Mouse (Mus musculus): ENCODE measurements at regions not wholly inside any gene's neighbourhood (a gene's known extent, or its start where the extent isn't known, plus 50 kb on each side); places are given as distances from the start of the nearest gene placed in this dataset.

DNA sequence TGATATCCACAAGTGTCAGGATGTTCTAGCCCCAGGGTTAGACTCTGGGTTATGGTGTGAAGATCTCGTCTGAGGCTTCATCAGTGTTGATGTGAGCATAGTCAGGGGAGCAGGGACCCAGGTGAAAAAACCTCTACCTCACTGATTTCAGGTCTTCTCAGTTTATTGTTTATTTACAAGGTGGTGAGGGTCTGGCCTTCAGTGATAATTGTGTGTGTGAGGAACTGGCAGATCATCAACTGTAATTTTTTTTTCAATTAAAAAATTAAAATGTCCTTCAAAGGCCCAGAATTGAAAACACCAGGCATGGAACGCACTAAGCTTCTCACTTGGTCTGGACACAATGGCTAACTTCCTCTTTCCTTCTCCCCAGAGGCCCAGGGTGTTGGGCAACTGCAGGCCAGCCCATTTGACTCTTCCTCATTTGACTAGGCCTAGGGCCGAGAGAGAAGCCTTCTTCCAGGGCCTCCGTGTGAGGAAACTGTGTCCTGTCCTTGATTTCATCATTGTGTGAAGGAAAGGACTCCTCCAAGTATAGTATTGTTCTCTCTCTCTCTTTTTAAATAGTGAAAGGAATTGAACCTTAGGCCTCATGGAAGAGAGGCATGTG lies 91.0 kb upstream of the Klf4 start:
- no peak overlapping the region for H3K4me2 ChIP-seq (ENCODE audit: low read length)
- H3K27me3 ChIP-seq (replicated peaks; ENCODE audit: control insufficient read depth, insufficient read depth, low read length) = no peaks in the 10 kb centered on the region
- H3K4me1 ChIP-seq (replicated peaks; ENCODE audit: control insufficient read depth, insufficient read depth, low read length) = no peaks in the 10 kb centered on the region
- 75% methylated on average over 4 of the region's 4 CpGs for WGBS
- H3K9me3 ChIP-seq (ENCODE audit: control insufficient read depth, low read length) = no peaks in the 10 kb centered on the region
- H3K9ac ChIP-seq (ENCODE audit: low read length) = no peak overlapping the region
- no peak overlapping the region for H3K27ac ChIP-seq (ENCODE audit: low read depth)
- no peaks in the 10 kb centered on the region for H3K36me3 ChIP-seq (ENCODE audit: control insufficient read depth, insufficient read depth, low read length)
- H3K4me3 ChIP-seq (ENCODE audit: low read depth, low read length) = no peak overlapping the region
- ATAC-seq (replicated peaks; ENCODE audit: low FRiP score, low TSS enrichment, low read depth) (no peak), DNase-seq (ENCODE audit: low spot score) (no peak)

DNA sequence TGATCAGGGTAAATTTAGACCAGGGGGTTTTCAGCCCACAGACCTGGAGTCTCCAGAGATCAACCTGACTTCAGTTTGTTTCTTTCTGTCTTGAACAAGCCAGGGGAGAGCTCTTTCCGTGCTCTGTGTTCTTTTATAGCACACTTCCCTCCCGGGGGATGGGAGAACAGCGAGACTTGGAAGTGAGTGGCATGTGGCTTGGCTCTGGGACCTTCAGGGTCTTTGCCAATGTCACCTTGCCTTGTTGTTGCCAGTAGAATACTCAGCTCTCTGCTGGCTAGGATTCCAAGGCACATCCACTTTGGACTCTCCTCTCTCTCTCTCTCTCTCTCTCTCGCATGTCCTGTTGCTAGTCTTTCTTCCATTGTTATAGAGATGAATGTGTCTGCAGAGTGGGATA lies 90.4 kb upstream of the Klf4 start:
- Histone ChIP-seq H3K36me3 (ENCODE audit: control insufficient read depth, insufficient read depth, low read length) (no peaks in the 10 kb centered on the region), H3K9ac (ENCODE audit: low read length) (no peak overlapping the region), H3K4me2 (ENCODE audit: low read length) (no peak overlapping the region), H3K9me3 (ENCODE audit: control insufficient read depth, low read length) (no peaks in the 10 kb centered on the region), H3K4me1 (replicated peaks; ENCODE audit: control insufficient read depth, insufficient read depth, low read length) (no peaks in the 10 kb centered on the region), H3K27me3 (replicated peaks; ENCODE audit: control insufficient read depth, insufficient read depth, low read length) (no peaks in the 10 kb centered on the region), H3K4me3 (ENCODE audit: low read depth, low read length) (no peak overlapping the region), H3K27ac (ENCODE audit: low read depth) (no peak overlapping the region)
- WGBS = 76% methylated on average over 4 of the region's 4 CpGs
- ATAC-seq (replicated peaks; ENCODE audit: low FRiP score, low TSS enrichment, low read depth) (no peak), DNase-seq (ENCODE audit: low spot score) (no peak)

DNA sequence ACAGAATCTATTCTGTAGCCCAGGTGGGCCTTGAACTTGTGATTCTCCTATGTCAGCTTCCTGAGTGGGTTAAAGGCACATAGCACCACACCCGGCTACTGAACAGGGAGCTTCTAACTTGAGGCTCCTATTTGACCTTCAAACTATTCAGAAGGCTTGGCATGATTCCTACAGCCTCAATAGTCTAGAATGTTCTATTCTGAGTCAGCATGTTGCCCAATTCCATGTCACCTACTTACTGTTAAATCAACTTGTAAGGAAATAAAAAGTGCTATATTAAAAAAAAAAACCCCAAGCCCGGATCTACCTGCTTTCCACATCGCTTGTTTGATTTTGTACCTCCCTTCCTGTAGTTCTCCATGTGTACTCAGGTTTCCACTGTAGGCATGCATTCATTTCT lies 87.6 kb upstream of the Klf4 start:
- Histone ChIP-seq H3K9ac (ENCODE audit: low read length) (no peak overlapping the region), H3K27ac (ENCODE audit: low read depth) (no peak overlapping the region), H3K36me3 (ENCODE audit: control insufficient read depth, insufficient read depth, low read length) (no peaks in the 10 kb centered on the region), H3K9me3 (ENCODE audit: control insufficient read depth, low read length) (no peaks in the 10 kb centered on the region), H3K4me1 (replicated peaks; ENCODE audit: control insufficient read depth, insufficient read depth, low read length) (no peaks in the 10 kb centered on the region), H3K27me3 (replicated peaks; ENCODE audit: control insufficient read depth, insufficient read depth, low read length) (no peaks in the 10 kb centered on the region), H3K4me2 (ENCODE audit: low read length) (no peak overlapping the region), H3K4me3 (ENCODE audit: low read depth, low read length) (no peak overlapping the region)
- ATAC-seq (replicated peaks; ENCODE audit: low FRiP score, low TSS enrichment, low read depth) (no peak), DNase-seq (ENCODE audit: low spot score) (no peak)
- 82% methylated on average over 3 of the region's 3 CpGs for WGBS

GRCm38 (mm10) chr4:55615808-55616207 lies 83.5 kb upstream of the Klf4 start:
- no peak overlapping the region for H3K9ac ChIP-seq (ENCODE audit: low read length)
- H3K36me3 ChIP-seq (ENCODE audit: control insufficient read depth, insufficient read depth, low read length) = no peaks in the 10 kb centered on the region
- no peak overlapping the region for H3K27ac ChIP-seq (ENCODE audit: low read depth)
- 79% methylated on average over 6 of the region's 6 CpGs for WGBS
- H3K27me3 ChIP-seq (replicated peaks; ENCODE audit: control insufficient read depth, insufficient read depth, low read length) = no peaks in the 10 kb centered on the region
- ATAC-seq (replicated peaks; ENCODE audit: low FRiP score, low TSS enrichment, low read depth) = no peak
- no peak overlapping the region for H3K4me3 ChIP-seq (ENCODE audit: low read depth, low read length)
- DNase-seq (ENCODE audit: low spot score) = no peak
- no peaks in the 10 kb centered on the region for H3K9me3 ChIP-seq (ENCODE audit: control insufficient read depth, low read length)
- H3K4me2 ChIP-seq (ENCODE audit: low read length) = no peak overlapping the region
- no peaks in the 10 kb centered on the region for H3K4me1 ChIP-seq (replicated peaks; ENCODE audit: control insufficient read depth, insufficient read depth, low read length)

DNA sequence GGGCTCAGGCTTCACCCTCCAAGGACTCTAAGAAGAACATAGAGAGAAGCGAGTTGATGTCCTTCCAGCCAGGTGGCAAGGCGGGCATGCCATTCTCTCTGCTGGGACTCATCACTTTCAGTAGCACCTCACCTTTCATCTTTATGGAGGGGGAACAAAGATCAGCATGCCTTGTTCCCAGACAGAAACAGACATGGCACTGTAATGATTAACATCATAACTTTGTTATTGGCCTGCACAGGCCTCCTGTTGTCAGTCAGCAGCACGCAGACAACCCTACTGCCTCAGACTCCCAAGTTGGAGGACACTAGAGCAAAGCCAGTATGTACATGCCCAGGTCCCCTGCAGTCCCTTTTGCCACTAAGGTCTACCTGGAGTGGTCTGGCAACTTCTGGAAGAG lies 81.3 kb upstream of the Klf4 start:
- no peak overlapping the region for H3K4me3 ChIP-seq (ENCODE audit: low read depth, low read length)
- H3K27me3 ChIP-seq (replicated peaks; ENCODE audit: control insufficient read depth, insufficient read depth, low read length) = no peaks in the 10 kb centered on the region
- no peak for DNase-seq (ENCODE audit: low spot score)
- 69% methylated on average over 3 of the region's 3 CpGs for WGBS
- ATAC-seq (replicated peaks; ENCODE audit: low FRiP score, low TSS enrichment, low read depth) = no peak
- no peak overlapping the region for H3K27ac ChIP-seq (ENCODE audit: low read depth)
- no peaks in the 10 kb centered on the region for H3K9me3 ChIP-seq (ENCODE audit: control insufficient read depth, low read length)
- H3K36me3 ChIP-seq (ENCODE audit: control insufficient read depth, insufficient read depth, low read length) = no peaks in the 10 kb centered on the region
- no peak overlapping the region for H3K4me2 ChIP-seq (ENCODE audit: low read length)
- no peak overlapping the region for H3K9ac ChIP-seq (ENCODE audit: low read length)
- no peaks in the 10 kb centered on the region for H3K4me1 ChIP-seq (replicated peaks; ENCODE audit: control insufficient read depth, insufficient read depth, low read length)

GRCm38 (mm10) chr4:55610998-55611397 lies 78.7 kb upstream of the Klf4 start:
- H3K36me3 ChIP-seq (ENCODE audit: control insufficient read depth, insufficient read depth, low read length) = no peaks in the 10 kb centered on the region
- WGBS = 84% methylated on average over 4 of the region's 4 CpGs
- H3K27ac ChIP-seq (ENCODE audit: low read depth) = no peak overlapping the region
- H3K4me1 ChIP-seq (replicated peaks; ENCODE audit: control insufficient read depth, insufficient read depth, low read length) = no peaks in the 10 kb centered on the region
- ATAC-seq (replicated peaks; ENCODE audit: low FRiP score, low TSS enrichment, low read depth) (no peak), DNase-seq (ENCODE audit: low spot score) (no peak)
- no peak overlapping the region for H3K4me3 ChIP-seq (ENCODE audit: low read depth, low read length)
- H3K4me2 ChIP-seq (ENCODE audit: low read length) = no peak overlapping the region
- H3K9me3 ChIP-seq (ENCODE audit: control insufficient read depth, low read length) = no peaks in the 10 kb centered on the region
- no peak overlapping the region for H3K9ac ChIP-seq (ENCODE audit: low read length)
- no peaks in the 10 kb centered on the region for H3K27me3 ChIP-seq (replicated peaks; ENCODE audit: control insufficient read depth, insufficient read depth, low read length)

DNA sequence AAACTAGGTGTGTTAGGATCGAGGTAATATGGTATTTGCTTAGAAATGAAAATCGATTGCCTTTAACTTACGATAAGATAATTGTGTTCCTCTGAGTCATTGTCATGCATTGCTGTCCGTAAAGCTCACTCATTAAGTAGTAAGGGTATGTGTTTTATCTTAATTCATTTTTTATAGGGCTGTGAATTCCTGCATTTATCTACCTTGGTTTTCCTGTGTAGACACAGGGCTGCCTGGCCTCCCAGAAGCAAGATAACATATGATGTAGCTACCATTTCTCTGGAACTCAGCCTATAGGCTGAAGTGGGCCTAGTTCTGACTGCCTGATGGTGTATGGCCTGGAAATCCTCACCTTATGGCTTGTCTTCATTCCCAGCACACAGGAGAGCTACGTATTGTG lies 76.9 kb upstream of the Klf4 start:
- Histone ChIP-seq H3K27me3 (replicated peaks; ENCODE audit: control insufficient read depth, insufficient read depth, low read length) (no peaks in the 10 kb centered on the region), H3K4me3 (ENCODE audit: low read depth, low read length) (no peak overlapping the region), H3K27ac (ENCODE audit: low read depth) (no peak overlapping the region), H3K4me1 (replicated peaks; ENCODE audit: control insufficient read depth, insufficient read depth, low read length) (no peaks in the 10 kb centered on the region), H3K4me2 (ENCODE audit: low read length) (no peak overlapping the region), H3K36me3 (ENCODE audit: control insufficient read depth, insufficient read depth, low read length) (no peaks in the 10 kb centered on the region), H3K9me3 (ENCODE audit: control insufficient read depth, low read length) (no peaks in the 10 kb centered on the region), H3K9ac (ENCODE audit: low read length) (no peak overlapping the region)
- no peak for DNase-seq (ENCODE audit: low spot score)
- peak; percentile 52; the same call in 1 of the 2 replicates for ATAC-seq (replicated peaks; ENCODE audit: low FRiP score, low TSS enrichment, low read depth)
- WGBS = 78% methylated on average over 5 of the region's 5 CpGs

DNA sequence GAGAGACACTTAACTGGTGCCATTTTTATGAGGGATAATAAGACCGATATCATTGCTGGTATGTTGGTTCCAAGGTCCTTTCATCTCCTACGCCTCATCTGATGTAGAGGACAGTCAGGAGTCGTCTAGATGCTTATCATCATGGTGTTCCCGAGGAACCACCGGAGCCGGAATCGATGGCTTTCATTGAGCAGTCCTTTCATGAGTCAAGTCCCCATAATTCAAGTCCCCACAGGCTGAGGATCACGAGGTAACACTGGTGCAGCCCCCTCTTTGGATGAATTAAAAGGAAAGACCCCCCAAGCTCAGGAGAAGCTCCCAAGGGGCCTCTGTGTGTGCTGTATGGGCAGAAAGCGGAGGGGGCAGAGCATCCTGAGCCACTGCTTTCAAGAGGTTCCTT lies 73.3 kb upstream of the Klf4 start:
- Histone ChIP-seq H3K9ac (ENCODE audit: low read length) (no peak overlapping the region), H3K9me3 (ENCODE audit: control insufficient read depth, low read length) (no peaks in the 10 kb centered on the region), H3K4me1 (replicated peaks; ENCODE audit: control insufficient read depth, insufficient read depth, low read length) (no peaks in the 10 kb centered on the region), H3K36me3 (ENCODE audit: control insufficient read depth, insufficient read depth, low read length) (no peaks in the 10 kb centered on the region), H3K27ac (ENCODE audit: low read depth) (no peak overlapping the region), H3K4me2 (ENCODE audit: low read length) (no peak overlapping the region), H3K4me3 (ENCODE audit: low read depth, low read length) (no peak overlapping the region), H3K27me3 (replicated peaks; ENCODE audit: control insufficient read depth, insufficient read depth, low read length) (no peaks in the 10 kb centered on the region)
- ATAC-seq (replicated peaks; ENCODE audit: low FRiP score, low TSS enrichment, low read depth) = no peak
- DNase-seq (ENCODE audit: low spot score) = no peak
- 77% methylated on average over 9 of the region's 9 CpGs for WGBS

DNA sequence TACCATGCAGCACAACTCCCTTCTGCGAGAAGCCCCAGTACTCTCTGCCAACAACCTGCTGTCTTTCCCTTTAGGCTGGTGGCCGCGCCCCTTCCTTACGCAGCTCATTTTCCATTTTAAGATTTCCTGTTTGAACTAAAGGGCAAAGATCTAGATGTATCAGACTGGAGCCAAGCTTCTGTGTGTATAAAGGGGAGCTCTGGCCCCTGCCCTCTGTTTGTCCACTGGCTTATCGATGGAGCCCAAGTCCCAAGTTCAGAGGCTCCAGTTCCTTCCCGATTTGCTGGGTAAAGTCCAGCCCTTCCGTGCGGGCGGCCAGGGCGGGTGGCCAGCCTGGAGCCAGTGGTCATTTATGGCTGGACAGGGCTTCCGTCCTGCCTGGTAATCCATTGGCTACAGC lies 72.6 kb upstream of the Klf4 start:
- H3K9ac ChIP-seq (ENCODE audit: low read length) = no peak overlapping the region

More for the DNA sequence above, 72.6 kb upstream of the Klf4 start:
- H3K4me2 ChIP-seq (ENCODE audit: low read length) = no peak overlapping the region
- no peak overlapping the region for H3K27ac ChIP-seq (ENCODE audit: low read depth)
- no peaks in the 10 kb centered on the region for H3K27me3 ChIP-seq (replicated peaks; ENCODE audit: control insufficient read depth, insufficient read depth, low read length)
- no peaks in the 10 kb centered on the region for H3K36me3 ChIP-seq (ENCODE audit: control insufficient read depth, insufficient read depth, low read length)
- no peak overlapping the region for H3K4me3 ChIP-seq (ENCODE audit: low read depth, low read length)
- ATAC-seq (replicated peaks; ENCODE audit: low FRiP score, low TSS enrichment, low read depth) (peak; percentile 70), DNase-seq (ENCODE audit: low spot score) (no peak)
- H3K9me3 ChIP-seq (ENCODE audit: control insufficient read depth, low read length) = no peaks in the 10 kb centered on the region
- no peaks in the 10 kb centered on the region for H3K4me1 ChIP-seq (replicated peaks; ENCODE audit: control insufficient read depth, insufficient read depth, low read length)
- 77% methylated on average over 11 of the region's 11 CpGs for WGBS

Measured in intestine, embryonic 14.5 days (tissue).